Mouse (Mus musculus) spleen, postnatal 4 days (tissue): ENCODE measurements at regions not wholly inside any gene's neighbourhood (a gene's known extent, or its start where the extent isn't known, plus 50 kb on each side); places are given as distances from the start of the nearest gene placed in this dataset.

Experiments used
- DNase-seq, 2 experiments: peaks; one replicate each; pipeline ENCODE4 v3.0.0; 2022; ENCODE audit warnings: low spot score in 2 of 2

DNA sequence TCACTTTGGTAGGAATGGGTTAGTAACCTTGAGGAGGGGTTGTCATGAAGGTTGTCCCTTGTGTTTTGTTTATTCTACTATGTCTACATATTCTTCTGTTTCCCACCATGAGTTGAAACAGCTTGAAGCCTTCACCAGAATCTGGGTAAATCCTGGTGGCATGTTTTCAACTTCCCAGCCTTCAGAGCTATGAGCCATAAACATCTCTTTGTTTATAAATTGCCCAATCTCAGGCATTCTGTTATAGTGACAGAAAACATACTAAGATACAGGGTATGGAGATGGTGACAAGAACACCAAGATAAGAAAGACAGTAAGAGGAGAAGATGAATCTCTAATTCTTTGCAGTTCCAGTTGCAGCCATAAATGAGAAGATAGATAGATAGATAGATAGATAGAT is 396.5 kb downstream of the Tns1 start:
- no peak for DNase-seq

GRCm38 (mm10) chr1:73726658-73727057 is 397.6 kb downstream of the Tns1 start:
- no peak for DNase-seq

DNA sequence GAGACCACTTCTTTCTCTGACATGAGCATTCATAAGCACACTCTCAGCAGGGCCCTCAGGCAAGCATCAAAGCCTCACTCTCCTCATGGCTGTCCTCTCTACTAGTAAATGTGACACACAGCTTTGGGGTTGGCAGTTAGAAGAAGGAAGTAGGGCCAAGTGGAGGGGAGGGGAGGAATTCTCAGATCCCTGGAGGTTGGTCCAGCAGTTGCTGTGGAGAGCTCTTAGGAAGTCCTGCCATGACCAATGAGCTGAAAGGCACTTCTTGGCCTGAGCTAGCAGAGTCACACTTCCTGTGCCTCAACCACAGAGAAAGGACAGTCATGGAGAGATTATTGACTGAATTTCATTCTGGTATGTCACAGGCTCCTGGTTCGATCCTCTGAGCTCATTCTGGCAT is 398.8 kb downstream of the Tns1 start:
- no peak for DNase-seq

DNA sequence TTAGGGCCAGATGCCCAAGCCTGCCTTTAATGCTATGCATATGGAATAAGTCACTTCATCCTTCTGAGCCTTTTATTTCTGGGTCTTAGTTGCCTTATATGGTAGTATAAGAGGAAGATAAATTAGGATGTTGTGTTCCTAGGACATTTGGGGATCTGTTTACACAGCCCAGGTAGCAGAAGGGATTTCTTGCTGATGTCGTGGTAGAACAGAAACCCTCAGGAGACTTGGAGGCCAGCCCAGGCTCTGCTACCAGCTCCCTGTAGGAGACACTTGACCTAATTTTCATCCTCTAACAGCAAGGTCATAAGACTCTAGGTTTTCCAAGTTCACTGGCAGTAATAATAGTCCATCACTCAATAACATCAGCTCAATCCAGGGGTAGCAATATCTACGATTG is 399.7 kb downstream of the Tns1 start:
- no peak for DNase-seq

DNA sequence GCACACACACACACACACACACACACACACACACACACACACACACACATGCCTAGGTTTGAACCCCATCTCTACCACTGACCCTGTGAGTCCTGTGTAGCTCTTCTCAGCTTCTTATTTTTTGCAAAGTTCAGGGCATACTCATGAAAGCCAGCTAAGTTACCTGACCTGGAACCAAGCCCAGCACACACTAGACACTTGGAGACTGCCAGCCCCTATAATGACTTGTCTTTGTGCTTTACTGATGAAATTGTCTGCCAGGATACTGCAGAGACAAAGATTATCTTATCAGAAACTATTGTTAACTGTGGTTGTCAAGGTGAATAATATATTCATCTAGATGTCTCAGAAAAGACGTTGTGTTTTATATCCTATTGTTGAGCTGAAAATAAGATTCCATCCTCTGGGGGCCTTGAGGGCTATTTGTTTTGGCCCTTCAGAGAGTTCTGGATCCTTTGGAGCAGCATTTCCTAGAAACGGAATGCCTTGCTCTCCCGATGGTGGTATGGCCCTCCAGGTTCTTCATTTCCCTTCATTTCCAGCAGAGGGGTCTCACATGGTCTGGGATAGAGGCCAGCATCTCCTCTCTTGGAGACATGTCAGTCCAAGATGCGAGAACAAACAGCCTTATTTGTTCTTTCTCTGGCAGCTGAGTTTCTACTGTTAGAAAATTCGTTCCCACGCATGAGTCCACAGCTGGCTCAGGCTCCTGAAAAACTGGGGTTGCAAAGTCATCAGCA is 402.6 kb downstream of the Tns1 start:
- DNase-seq, result no peak

DNA sequence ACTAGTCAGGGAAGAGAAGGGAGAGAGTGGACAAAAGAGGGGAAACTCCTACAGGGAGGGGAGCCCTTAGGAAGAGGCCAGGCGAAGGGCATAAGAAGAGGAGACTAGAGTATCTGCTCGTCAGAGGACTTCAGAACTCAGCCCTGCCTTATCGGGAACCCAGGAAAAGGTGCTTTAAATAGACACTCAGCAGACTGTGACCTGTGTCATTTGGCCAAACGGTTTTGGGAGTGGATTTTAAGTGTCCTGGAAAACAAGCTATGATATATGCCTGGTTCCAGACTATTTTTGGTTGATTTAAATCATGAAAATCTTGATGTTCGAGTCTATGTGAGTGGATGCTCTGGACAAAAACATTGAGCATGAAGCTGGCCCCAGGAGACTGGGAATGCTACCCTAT is 405.8 kb downstream of the Tns1 start:
- DNase-seq, result no peak

- no peak for DNase-seq
Measured at GRCm38 (mm10) chr1:73717401-73717800, 406.8 kb downstream of the Tns1 start.

DNA sequence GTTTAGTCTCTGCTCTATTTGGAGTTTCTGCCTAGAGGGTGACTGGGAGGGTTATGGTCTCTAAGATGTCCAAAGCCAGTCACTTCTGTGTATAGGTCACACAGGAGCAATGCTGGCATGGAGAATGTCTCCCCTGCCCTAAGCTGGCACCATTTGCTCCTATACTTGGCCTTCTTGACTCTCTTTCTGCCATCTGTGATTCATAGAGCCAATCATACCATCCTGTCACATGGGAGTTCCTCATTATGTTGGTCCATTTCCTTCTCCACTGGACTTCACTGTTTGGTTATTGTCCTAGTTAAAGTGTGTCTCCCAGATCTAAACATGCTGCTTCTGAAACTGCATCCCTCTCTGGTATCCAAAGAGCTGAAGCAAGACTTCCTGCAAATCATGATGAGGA is 407.3 kb downstream of the Tns1 start:
- no peak for DNase-seq

- DNase-seq, result no peak
Measured at GRCm38 (mm10) chr1:73715571-73715970, 408.7 kb downstream of the Tns1 start.

DNA sequence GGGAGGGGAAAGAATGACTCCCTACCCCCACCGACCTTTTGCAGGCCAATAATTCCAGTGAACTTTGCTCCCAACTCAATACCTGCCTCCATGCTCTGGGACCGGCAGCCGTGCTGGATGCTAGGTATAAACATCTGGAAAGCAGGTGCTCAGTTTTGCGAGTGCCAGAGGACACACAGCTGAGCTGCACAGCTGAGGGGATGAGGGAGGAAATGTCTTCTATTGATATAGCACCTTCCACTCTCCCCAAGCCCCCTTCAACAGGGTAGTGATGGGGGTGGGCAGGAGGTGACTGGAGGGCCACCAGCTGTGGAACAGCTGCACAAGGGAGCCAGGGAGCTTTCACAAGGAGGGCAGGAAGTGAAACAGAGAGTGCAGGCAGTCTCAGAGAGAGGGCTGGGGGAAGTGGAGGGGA is 421.8 kb downstream of the Tns1 start:
- DNase-seq, result no peak

DNA sequence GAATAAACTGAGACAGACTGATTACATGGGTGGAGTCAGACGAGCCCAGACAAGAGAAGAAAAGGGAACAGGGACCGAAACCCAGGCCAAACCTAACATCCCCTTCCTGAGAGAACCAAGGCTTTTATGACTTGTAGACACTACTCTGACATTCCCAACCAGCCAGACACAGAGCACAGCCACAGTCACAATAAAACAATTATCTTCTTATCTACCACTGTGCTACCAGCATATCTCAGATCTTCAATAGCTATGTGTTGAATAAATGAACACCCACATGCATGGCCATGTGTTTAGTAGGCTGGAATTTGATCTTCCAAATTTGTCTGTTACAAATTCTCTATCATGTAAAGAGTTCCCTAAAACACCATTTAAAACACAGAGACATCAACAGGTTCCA is 430.7 kb downstream of the Tns1 start:
- DNase-seq, result no peak

DNA sequence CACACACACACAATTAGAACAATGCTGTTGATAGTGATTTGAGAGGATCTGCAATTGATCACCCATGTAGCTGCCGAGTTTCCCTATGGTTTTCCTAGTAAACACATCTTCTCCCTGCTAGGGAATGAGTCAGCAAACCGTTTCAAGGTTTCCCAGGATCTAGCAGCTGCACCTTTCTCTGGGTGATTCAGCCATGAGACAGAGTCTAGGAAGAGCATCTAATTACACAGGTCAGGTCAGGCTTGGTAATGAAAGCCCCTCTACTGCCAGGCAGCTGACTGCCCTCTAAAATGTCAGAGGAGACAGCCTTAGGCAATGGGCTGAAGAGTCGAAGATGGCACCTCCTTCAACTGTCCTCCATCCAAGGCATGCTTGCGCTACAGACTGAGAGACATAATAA is 438.5 kb downstream of the Tns1 start:
- DNase-seq, result no peak

DNA sequence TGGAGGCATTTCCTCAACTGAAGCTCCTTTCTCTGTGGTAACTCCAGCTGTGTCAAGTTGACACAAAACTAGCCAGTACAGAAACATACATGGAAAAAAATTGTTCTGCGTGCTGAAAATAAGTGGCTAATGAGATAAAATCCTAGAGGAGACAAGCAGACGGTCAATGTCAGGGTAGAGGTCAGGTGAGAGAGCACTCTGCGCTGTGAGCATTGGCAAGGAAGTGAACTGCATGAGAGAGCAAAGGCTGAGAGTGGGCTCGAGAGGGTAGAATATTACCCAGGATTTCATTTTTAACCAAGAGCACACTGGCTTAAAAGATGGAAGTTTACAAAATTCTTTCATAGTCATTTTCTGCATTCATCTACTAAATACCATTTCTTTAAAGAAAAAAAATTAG is 439.2 kb downstream of the Tns1 start:
- DNase-seq, result no peak

DNA sequence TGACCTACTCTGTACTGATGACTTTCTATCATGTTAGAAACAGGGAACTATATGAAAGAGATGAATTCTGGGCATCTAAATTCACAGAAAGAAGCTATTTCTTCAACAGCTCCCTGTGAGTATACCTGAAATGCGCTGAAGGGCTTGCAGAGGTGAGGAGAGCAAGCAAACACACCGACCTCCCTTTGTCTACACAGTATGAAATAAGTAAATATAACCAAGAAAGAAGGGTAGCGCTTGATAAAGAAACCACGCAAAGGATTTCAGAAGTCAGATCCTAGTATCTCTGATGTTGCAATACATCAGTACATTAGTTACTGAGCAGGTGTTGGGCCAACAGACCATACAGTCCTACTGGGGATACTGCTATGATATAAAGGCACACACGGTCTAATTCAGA is 440.1 kb downstream of the Tns1 start:
- no peak for DNase-seq

GRCm38 (mm10) chr1:73683132-73683888 is 440.9 kb downstream of the Tns1 start:
- no peak for DNase-seq

GRCm38 (mm10) chr1:73681697-73682096 is 442.6 kb downstream of the Tns1 start:
- DNase-seq, result no peak

GRCm38 (mm10) chr1:73680829-73681228 is 443.4 kb downstream of the Tns1 start:
- no peak for DNase-seq

- DNase-seq, result no peak
Measured at GRCm38 (mm10) chr1:73673851-73674235, 450.4 kb downstream of the Tns1 start.

- no peak for DNase-seq
Measured at GRCm38 (mm10) chr1:73673191-73673850, 450.9 kb downstream of the Tns1 start.

- no peak for DNase-seq
Measured at GRCm38 (mm10) chr1:73672239-73672638, 452.0 kb downstream of the Tns1 start.

GRCm38 (mm10) chr1:73668691-73669090 is 455.6 kb downstream of the Tns1 start:
- DNase-seq, result no peak

DNA sequence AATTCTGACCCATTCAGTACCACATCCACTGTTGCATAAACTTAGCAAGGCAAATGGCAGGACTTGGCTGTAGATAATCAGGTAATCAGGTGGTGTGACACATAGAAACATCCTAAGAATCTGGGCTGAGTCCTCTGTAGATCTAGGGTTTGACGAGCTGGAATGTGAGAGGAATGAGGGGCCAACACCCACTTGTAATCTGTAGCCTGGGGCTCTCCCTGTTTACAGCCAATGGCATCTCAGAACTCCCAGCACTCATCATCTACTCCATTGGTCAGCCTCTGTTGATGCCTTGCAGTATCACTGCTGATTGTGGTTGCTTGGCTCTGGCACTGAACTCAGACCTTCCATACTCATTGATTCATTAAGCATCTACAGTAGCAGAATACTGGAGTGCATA is 460.7 kb downstream of the Tns1 start:
- no peak for DNase-seq

DNA sequence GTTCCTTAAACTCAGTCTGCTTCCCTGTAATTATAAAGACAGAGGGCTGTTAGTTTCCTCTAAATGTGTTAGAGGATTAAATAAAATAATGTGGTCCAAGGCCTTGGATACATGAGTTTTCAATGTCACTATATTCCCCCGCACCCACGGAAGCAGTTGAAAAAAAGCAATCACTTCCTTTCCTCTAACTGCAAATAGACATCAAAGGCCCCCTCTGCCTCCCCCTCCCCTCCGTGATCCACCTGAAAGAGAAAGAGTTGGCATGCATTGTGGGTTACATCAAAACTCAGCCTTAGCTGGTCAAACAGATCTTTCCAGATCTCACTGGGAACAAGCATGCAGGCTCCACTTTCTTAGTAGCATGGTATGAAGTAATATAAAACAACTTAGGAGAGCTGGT is 479.2 kb downstream of the Tns1 start:
- no peak for DNase-seq
